Comparison of ENCODE assay signal across 10 mouse cellular contexts in genomic region chr16:34421473-34421872, GRCm38 (mm10).
A peak's percentile ranks its signal among the peaks of the same experiment; 100 is the strongest.
DNase-seq lines count a peak whose midpoint lies in the region; ATAC-seq and TF ChIP-seq lines count a peak whose summit lies in the region.
"Had no signal": no experiment of that assay in that cellular context is flagged by ENCODE, and none has a peak within 500 bp of the region (broad histone marks: within the 10 kb centered on the region; RNA-seq: fewer than 3 reads in every experiment).

No protein-coding gene starts in this region.

- no peak for TF ChIP-seq POLR2A in lung, adult 2 months (IDR thresholded peaks at IDR 0.05; ENCODE audit: borderline replicate concordance, extremely low read depth, low read depth, low read length)

- peaks cover 31% of the 10 kb centered on the region for H3K4me1 ChIP-seq in kidney, embryonic 15.5 days
- H3K4me1 ChIP-seq in limb, embryonic 11.5 days (ENCODE audit: control insufficient read depth, insufficient read depth, low read length), result peaks cover 19% of the 10 kb centered on the region
- peaks cover 12% of the 10 kb centered on the region for H3K4me1 ChIP-seq in lung, adult 2 months (ENCODE audit: control insufficient read depth, insufficient read depth, low read length)

- H3K9ac ChIP-seq in kidney, embryonic 15.5 days, result no peak overlapping the region
- no peak overlapping the region for H3K9ac ChIP-seq in limb, embryonic 11.5 days (ENCODE audit: low read length)
- H3K9ac ChIP-seq: forebrain, postnatal 0 days had no signal

- H3K4me2 ChIP-seq in kidney, embryonic 15.5 days, result no peak overlapping the region
- no peak overlapping the region for H3K4me2 ChIP-seq in limb, embryonic 11.5 days (ENCODE audit: low read depth, severe bottlenecking)

- 20% methylated on average over 6 of the region's 6 CpGs for WGBS in kidney, embryonic 15.5 days
- WGBS in limb, embryonic 11.5 days, result 4% methylated on average over 6 of the region's 6 CpGs
- WGBS in lung, adult 2 months, result 45% methylated on average over 6 of the region's 6 CpGs

- H3K27ac ChIP-seq in kidney, embryonic 15.5 days, result no peak overlapping the region
- no peak overlapping the region for H3K27ac ChIP-seq in limb, embryonic 11.5 days (replicated peaks; ENCODE audit: low read depth, low read length)

- no peaks in the 10 kb centered on the region for H3K36me3 ChIP-seq in kidney, embryonic 15.5 days
- no peaks in the 10 kb centered on the region for H3K36me3 ChIP-seq in limb, embryonic 11.5 days (ENCODE audit: control insufficient read depth, insufficient read depth, low read length)

- no peak for DNase-seq in kidney, adult 11 months
- peak; percentile 71 for DNase-seq in embryo, embryonic 9.5 days (ENCODE audit: extremely low spot score)
- DNase-seq in heart, adult 9 months (ENCODE audit: low spot score in 2 of 2), result peak; percentile 58 to 69
- peak; percentile 67 for DNase-seq in limb, embryonic 11.5 days (ENCODE audit: low spot score)
- DNase-seq in left cerebral cortex, adult 11 months (ENCODE audit: low spot score), result no peak
- DNase-seq in lung, adult 2 months, result no peak
- no peak for DNase-seq in right cerebral cortex, postnatal 36 days (ENCODE audit: low spot score in 2 of 2)
- DNase-seq: cerebellum, adult 2 months; forebrain, postnatal 0 days had no signal

- no peaks in the 10 kb centered on the region for H3K27me3 ChIP-seq in kidney, embryonic 15.5 days
- no peaks in the 10 kb centered on the region for H3K27me3 ChIP-seq in limb, embryonic 11.5 days (ENCODE audit: control insufficient read depth, insufficient read depth, low read length)

- no peak overlapping the region for H3K4me3 ChIP-seq in kidney, embryonic 15.5 days (replicated peaks)
- H3K4me3 ChIP-seq in limb, embryonic 11.5 days (ENCODE audit: low read depth, low read length), result no peak overlapping the region
- H3K4me3 ChIP-seq in lung, adult 2 months (replicated peaks; ENCODE audit: extremely low read depth, low read depth, low read length), result no peak overlapping the region

- H3K9me3 ChIP-seq in kidney, embryonic 15.5 days (replicated peaks), result no peaks in the 10 kb centered on the region
- H3K9me3 ChIP-seq in limb, embryonic 11.5 days (ENCODE audit: control insufficient read depth, low read length), result no peaks in the 10 kb centered on the region

- peak; percentile 66; the same call in 1 of the 2 replicates for ATAC-seq in kidney, embryonic 15.5 days (replicated peaks; ENCODE audit: low FRiP score)
- peak; percentile 68; the same call in 1 of the 2 replicates for ATAC-seq in limb, embryonic 11.5 days (ENCODE audit: insufficient number of reproducible peaks, low FRiP score, low TSS enrichment, low read depth)
- ATAC-seq: forebrain, postnatal 0 days had no signal

- TF ChIP-seq CTCF in lung, adult 2 months (IDR thresholded peaks at IDR 0.05; ENCODE audit: insufficient read depth, low read length), result no peak

Comparison
In these comparisons a context has a peak if more than half of its experiments do, and no peak if none do; other contexts are left out.
1. DNase-seq: peak in embryo, embryonic 9.5 days (single experiment), heart, adult 9 months (2 of 2) and limb, embryonic 11.5 days (single experiment); none in kidney, adult 11 months (single experiment), left cerebral cortex, adult 11 months (single experiment), lung, adult 2 months (single experiment) and right cerebral cortex, postnatal 36 days (0 of 2).